Mouse (Mus musculus) hindlimb bud, embryonic 11.5 days (tissue): ENCODE data around the gene Gm38392.
A peak's percentile ranks its signal among the peaks of the same experiment; 100 is the strongest.

Experiments
- DNase-seq: peaks from one replicate; pipeline ENCODE4 v3.0.0-alpha.2; 2012; ENCODE audit warnings: low read depth, low spot score; ENCODE audit errors: extremely low spot score

The Gm38392 gene

GRCm38 (mm10) chr3:88237556-88238194 is 49.3 kb downstream of the Gm38392 start:
- no peak for DNase-seq

DNA sequence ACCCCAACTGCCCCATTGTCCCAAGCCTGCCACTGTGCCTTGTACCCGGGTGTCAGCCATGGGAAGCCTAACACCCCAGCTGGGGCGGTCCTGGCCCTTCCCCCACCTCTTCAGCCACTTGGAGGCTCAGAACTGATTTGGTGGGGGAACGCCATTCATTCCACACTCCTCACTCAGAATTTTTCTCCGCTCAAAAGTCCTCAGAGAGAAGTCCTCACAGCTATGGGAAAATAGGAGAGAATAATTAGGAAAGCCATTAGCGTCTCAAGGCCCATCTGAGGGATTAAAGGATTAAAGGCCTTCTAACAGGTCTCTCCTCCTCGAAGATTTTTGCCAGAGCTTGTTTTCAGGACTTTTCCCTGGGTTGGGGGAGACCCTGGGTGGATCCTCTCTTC is 49.9 kb downstream of the Gm38392 start:
- DNase-seq, result no peak

- DNase-seq, result no peak
Measured at GRCm38 (mm10) chr3:88235616-88236015, 51.4 kb downstream of the Gm38392 start.

DNA sequence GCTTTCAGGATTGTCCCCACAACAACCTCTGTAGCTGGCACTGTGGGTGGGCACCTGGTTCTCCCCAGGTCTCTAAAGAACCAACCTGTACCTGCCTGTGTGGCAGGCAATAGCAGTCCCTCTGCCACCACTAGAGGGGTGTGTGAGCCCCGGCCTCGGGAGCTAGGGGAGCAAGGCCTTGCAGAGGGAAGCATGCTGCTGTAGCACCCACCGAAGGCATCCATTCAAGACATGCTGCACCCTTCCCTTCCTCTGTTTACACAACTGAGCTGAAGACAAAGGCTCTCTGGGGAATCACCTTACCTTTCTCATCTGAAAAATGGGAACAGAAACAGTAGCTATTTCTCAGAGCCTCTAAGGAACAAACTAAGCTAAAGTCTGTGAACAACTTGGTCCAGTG is 51.8 kb downstream of the Gm38392 start:
- no peak for DNase-seq

DNA sequence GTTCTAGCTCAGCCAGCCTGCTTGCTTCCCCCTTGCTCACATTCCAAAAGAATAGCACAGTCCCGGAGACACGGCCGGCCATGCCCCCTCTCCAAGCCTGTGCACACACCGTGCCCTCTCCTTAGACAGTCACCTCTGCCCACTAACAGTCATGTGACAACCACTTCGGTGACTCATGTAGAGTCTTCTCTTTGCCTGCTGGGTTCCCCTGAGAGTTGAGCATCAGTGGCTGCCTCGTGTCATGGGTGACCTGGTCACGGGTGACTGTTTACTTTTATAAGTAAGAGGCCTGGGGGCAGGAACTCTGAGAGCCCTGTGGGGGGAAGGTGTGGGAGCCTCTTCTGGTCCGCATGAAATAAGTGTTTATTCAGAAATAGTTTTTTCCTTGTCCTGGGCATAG is 53.0 kb downstream of the Gm38392 start:
- no peak for DNase-seq

DNA sequence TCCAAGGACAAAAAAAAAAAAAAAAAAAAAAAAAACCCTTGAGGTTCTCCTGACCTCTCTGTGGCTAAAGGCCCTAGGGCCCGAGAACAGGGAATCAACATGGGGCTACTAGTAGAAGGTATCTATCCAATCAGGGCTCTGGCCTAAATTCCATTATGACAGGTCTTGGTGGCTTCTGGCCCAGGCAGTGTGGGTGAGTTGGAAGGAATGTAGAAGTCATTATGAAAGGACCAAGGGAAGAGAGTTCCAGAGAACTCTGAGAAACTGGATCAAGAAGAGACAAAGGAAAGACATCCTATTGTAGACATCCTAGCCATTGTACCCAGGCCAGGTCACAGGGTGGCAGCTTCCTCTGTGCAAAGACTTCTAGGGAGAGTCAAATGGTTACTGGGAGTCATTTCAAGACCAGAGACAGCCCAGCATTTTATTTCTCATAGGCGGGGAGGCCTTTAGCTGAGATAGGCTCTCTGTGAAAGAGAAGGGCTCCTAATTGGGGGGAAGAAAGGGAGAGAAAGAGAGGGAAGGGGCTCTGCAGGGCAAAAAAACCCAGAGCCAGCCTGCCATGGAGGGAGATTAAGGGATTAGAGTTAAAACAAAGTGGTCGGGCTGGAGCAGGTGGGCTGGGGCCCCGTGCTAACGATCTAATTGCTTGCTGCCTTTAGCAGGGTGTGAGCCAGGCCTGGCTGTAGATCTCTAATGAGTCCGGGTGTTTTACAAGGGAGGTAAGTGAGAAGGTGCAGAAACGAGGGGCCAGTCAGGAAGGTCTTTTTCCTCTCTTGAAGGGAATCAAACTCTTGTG is 54.0 kb downstream of the Gm38392 start:
- no peak for DNase-seq

GRCm38 (mm10) chr3:88232301-88232702 is 54.7 kb downstream of the Gm38392 start:
- no peak for DNase-seq

DNA sequence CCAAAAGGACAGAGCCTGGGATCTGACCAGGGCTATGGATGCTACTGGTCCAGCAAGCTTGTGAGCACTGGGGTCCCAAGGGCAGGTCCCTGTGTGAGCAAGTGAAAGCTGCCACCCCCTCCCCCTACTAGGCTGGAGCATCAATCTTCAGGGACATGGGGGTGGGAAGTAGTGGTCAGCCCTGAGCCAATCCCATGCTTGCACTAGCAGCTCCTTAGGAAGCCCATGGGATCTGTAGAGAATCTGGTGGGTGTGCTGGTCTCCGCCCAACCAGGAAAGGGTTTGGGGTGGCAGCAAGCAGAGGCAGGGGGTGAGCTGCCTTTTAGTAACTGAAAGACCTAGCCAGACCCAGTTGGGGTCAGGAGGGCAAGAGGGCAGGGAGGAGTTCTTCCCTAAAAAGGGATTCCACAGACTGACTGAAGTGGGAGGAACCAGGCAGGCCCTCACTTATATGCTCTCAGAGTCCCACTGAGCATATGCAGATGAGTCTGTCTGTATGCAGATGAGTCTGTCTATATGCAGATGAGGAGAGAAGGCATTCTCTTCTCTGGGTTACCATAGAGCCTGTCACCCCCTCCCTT is 55.9 kb downstream of the Gm38392 start:
- no peak for DNase-seq

DNA sequence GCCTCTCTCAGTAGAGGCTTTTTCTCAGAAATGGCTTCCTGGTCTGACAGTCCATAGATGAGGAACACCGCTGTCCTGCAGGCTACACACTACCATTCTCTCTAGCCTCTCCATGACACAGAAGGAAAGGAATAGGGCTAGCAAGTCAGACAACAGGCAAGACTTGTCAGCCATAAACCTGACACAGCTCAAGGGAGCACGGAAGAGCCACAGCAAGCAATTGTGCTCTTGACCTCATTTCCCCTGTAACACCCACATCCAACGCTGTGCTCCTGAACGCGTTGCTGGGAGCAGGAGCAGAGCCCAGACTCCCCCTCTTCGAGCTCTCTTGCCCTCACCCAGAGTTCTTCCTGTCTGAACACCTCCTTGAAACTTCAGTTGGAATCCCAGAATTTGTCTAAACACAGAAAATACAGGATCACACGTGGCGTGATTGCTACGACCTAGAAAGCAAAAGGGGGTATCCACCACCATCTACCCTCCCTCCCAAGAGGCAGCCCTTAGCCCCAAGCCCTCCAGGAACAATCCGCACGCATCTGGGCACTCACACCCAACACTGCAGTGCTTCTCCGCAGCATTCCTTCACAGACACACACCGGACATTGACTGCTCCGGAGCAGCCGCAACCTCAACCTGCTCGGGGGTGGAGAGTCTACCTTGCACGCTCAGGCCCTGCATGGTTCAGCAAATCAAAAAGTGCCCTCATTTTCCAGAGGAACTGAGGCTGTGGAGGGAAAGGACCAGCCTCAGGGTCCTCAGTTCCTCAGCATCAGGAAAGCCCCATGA is 56.6 kb downstream of the Gm38392 start:
- no peak for DNase-seq

DNA sequence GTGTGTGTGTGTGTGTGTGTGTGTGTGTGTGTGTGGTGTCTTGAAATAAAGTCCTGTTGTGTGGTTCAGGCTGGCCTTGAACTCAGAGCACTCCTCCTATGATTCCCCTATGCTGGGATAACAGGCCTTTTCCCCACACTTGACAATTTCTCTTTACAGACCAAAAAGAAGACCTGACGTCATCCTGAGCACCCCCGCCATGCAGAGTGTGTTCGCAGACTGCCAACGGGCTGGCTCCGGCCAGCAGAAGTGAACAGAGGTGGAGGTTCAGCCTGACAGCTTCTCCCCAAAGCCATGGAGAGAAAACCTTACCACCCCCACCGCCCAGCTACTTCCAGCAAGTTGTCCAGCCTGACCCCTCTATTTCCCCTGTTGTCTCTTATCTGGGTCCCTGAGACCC is 57.5 kb downstream of the Gm38392 start:
- no peak for DNase-seq

GRCm38 (mm10) chr3:88228906-88229305 is 58.1 kb downstream of the Gm38392 start:
- no peak for DNase-seq

- no peak for DNase-seq
Measured at GRCm38 (mm10) chr3:88227976-88228375, 59.0 kb downstream of the Gm38392 start.

DNA sequence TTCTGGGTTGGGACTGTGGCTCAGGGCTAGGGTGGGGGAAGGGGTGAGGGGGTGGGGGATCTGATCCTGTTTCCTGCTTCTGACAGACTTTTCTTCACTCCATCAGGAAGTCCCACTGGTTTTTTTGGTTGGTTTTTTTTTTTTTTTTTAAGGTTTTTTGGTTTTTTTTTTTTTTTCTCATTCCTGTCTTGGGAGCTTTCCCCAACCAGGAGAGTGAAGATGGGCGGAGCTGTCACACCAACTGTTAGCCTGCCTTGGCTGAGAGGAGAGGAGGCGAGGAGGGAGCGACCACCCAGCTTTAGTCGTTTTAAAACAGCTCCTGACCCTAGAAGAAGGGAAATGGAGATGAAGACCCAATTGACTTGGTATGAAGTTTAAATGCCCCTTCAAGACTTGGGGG is 59.8 kb downstream of the Gm38392 start:
- DNase-seq, result no peak

- DNase-seq, result no peak
Measured at GRCm38 (mm10) chr3:88226101-88226845, 60.7 kb downstream of the Gm38392 start.

GRCm38 (mm10) chr3:88224929-88225328 is 62.1 kb downstream of the Gm38392 start:
- no peak for DNase-seq

DNA sequence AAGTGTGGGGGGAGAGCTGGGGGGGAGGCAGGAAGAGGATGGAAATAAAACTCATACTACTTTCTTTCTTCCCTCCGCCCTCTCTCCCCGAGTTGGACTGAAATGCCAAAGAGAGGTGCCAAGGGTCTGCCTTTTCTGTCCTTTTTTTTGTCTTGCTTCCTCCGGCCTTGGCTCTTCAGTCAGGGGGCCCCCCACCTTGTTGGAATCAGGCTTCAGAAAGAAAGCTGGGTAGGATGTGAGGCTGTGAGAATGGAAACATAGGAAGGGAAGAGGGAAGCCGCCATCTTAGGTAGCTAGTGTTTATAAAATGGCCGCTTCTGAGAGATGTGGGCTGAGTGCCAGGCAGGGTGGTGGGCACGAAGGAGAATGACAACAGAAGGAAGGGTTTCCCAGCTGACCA is 64.6 kb downstream of the Gm38392 start:
- DNase-seq, result no peak

DNA sequence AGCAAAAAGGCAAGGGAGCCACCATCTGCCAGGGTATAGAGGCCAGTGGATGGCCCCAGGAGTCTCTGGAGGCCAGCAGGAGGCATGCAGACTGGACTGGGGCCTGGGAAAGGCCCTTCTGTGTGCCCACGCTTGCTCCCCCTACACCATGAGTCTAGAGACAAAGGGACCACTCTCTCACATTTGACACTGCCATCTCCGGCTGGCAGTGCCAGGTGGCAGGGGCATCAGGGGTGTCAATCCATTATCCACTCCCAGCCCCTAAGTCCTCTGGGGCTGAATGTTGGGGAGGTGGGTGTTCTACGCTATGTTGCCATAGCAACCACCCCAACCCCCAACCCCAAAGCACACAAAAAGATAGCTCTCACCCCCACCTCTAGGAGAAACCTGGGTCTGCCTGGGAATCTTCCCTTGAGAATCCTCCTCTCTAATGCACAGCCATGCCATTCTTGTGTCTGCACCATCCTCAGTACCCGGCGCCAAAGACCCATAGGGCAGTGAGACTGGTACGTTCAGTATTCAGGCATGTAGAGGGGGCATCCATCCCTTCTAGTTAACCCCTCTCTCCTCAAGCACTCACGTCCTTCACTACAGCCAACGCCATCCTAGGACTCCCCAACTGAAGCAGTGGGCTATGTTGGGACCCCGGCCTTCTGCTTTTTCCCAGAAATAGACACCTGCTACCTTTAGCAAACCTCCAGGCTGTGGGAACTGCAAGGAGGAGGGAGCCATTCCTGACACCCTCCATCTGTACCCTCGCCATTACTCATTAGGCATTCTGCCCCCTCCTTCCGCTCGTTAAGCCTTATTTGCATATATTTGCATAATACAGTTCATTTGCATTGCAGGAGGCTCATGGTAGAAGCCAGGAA is 65.3 kb downstream of the Gm38392 start:
- no peak for DNase-seq

GRCm38 (mm10) chr3:88220842-88221241 is 66.2 kb downstream of the Gm38392 start:
- peak; percentile 75 for DNase-seq

GRCm38 (mm10) chr3:88219940-88220339 is 67.1 kb downstream of the Gm38392 start:
- no peak for DNase-seq

DNA sequence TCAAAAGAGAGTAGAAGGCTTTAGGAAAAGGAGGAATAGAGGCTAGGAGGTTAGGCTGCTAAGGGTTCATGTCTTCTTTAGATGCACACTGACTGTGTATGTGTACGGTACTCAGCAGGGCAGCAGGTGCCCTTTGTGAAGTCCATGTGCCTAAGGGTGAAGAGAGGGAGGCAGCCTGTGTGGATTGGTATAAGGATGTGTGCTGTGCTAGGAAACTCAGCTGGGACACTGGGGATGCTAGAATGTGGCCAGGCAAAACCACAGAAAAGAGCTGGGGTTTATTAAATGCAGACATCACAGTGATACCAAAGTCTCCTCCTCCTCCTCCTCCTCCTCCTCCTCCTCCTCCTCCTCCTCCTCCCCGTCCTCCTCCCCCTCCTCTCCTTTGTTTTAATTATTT is 69.3 kb downstream of the Gm38392 start:
- no peak for DNase-seq
